In genomic region chr2:20532623-20533022, GRCm38 (mm10) we compare ENCODE assay signal across 30 mouse cellular contexts.
DNase-seq lines count a peak whose midpoint lies in the region; ATAC-seq and TF ChIP-seq lines count a peak whose summit lies in the region.
"Had no signal": no experiment of that assay in that cellular context is flagged by ENCODE, and none has a peak within 500 bp of the region (broad histone marks: within the 10 kb centered on the region; RNA-seq: fewer than 3 reads in every experiment).

No protein-coding gene starts in this region.

- no peak overlapping the region for H3K4me2 ChIP-seq in forebrain, embryonic 15.5 days (replicated peaks)
- no peak overlapping the region for H3K4me2 ChIP-seq in forebrain, embryonic 16.5 days (ENCODE audit: low read length)
- no peak overlapping the region for H3K4me2 ChIP-seq in hindbrain, embryonic 14.5 days (replicated peaks)
- H3K4me2 ChIP-seq in hindbrain, embryonic 16.5 days (ENCODE audit: low read length) = no peak overlapping the region
- H3K4me2 ChIP-seq in intestine, embryonic 16.5 days (ENCODE audit: low read depth, low read length) = no peak overlapping the region
- H3K4me2 ChIP-seq: embryonic facial prominence, embryonic 13.5 days; embryonic facial prominence, embryonic 15.5 days; forebrain, embryonic 12.5 days had no signal

- peak overlapping the region; percentile 17; the same call in 1 of the 2 replicates for H3K27ac ChIP-seq in forebrain, embryonic 15.5 days (replicated peaks)
- no peak overlapping the region for H3K27ac ChIP-seq in forebrain, embryonic 16.5 days (ENCODE audit: low read length)
- H3K27ac ChIP-seq in hindbrain, embryonic 14.5 days = no peak overlapping the region
- H3K27ac ChIP-seq in hindbrain, embryonic 16.5 days (ENCODE audit: low read depth, low read length) = no peak overlapping the region
- H3K27ac ChIP-seq in intestine, embryonic 16.5 days (ENCODE audit: low read length) = no peak overlapping the region
- H3K27ac ChIP-seq: embryonic facial prominence, embryonic 13.5 days; embryonic facial prominence, embryonic 15.5 days; forebrain, embryonic 10.5 days; forebrain, embryonic 12.5 days had no signal

- no peak for TF ChIP-seq POLR2A in brain, embryonic 14.5 days (IDR thresholded peaks at IDR 0.05; ENCODE audit: borderline replicate concordance, extremely low read depth, insufficient read depth, insufficient read length, poor library complexity, severe bottlenecking)

- DNase-seq in hindbrain, embryonic 14.5 days (ENCODE audit: low spot score) = peak; percentile 6
- peak; percentile 48 for DNase-seq in brain, embryonic 14.5 days (ENCODE audit: low read depth)
- no peak for DNase-seq in thymus, adult 18-20 months
- DNase-seq in left cerebral cortex, adult 11 months (ENCODE audit: low spot score) = no peak
- DNase-seq: adrenal gland, adult 8-10 months; adrenal gland, postnatal 14 days; adrenal gland, postnatal 36 days; B cell, adult 2 months; cerebellum, adult 11 months; cerebellum, adult 18-20 months; cerebellum, adult 8-10 months; cerebellum, adult 9-11 months; cerebellum, postnatal 14 days; cerebellum, postnatal 36 days; embryo, embryonic 11 days had no signal

- H3K9ac ChIP-seq in forebrain, embryonic 15.5 days (replicated peaks) = no peak overlapping the region
- H3K9ac ChIP-seq in forebrain, embryonic 16.5 days (replicated peaks; ENCODE audit: low read depth, low read length) = no peak overlapping the region
- no peak overlapping the region for H3K9ac ChIP-seq in hindbrain, embryonic 14.5 days
- no peak overlapping the region for H3K9ac ChIP-seq in hindbrain, embryonic 16.5 days (ENCODE audit: low read depth, low read length)
- H3K9ac ChIP-seq in intestine, embryonic 16.5 days (ENCODE audit: low read depth, low read length) = no peak overlapping the region
- H3K9ac ChIP-seq: embryonic facial prominence, embryonic 13.5 days; embryonic facial prominence, embryonic 15.5 days; forebrain, embryonic 12.5 days had no signal

- ATAC-seq in forebrain, embryonic 15.5 days (replicated peaks) = 0 out of 2 replicates have a peak, but pooled peaks have one; percentile 5
- no peak for ATAC-seq in forebrain, embryonic 16.5 days
- ATAC-seq in hindbrain, embryonic 14.5 days (ENCODE audit: low FRiP score) = no peak
- ATAC-seq in hindbrain, embryonic 16.5 days = no peak
- ATAC-seq in intestine, embryonic 16.5 days = peak; percentile 93
- ATAC-seq: activated CD4-positive, CD25-positive, alpha-beta regulatory T cell, adult 4 months; CD4-positive, CD25-positive, alpha-beta regulatory T cell, adult 4 months; forebrain, embryonic 14.5 days; Patski had no signal

- 47% methylated on average over 3 of the region's 3 CpGs for WGBS in forebrain, embryonic 15.5 days
- WGBS in forebrain, embryonic 16.5 days = 35% methylated on average over 3 of the region's 3 CpGs
- WGBS in hindbrain, embryonic 14.5 days = 71% methylated on average over 3 of the region's 3 CpGs
- 62% methylated on average over 3 of the region's 3 CpGs for whole genome bisulfite sequencing in hindbrain, embryonic 16.5 days
- 22% methylated on average over 3 of the region's 3 CpGs for WGBS in intestine, embryonic 16.5 days

- no peaks in the 10 kb centered on the region for H3K9me3 ChIP-seq in forebrain, embryonic 15.5 days
- no peaks in the 10 kb centered on the region for H3K9me3 ChIP-seq in forebrain, embryonic 16.5 days (ENCODE audit: control insufficient read depth, low read length)
- no peaks in the 10 kb centered on the region for H3K9me3 ChIP-seq in hindbrain, embryonic 14.5 days (ENCODE audit: control insufficient read depth, low read length)
- H3K9me3 ChIP-seq in hindbrain, embryonic 16.5 days (ENCODE audit: control insufficient read depth, low read length) = no peaks in the 10 kb centered on the region
- H3K9me3 ChIP-seq in intestine, embryonic 16.5 days (ENCODE audit: control insufficient read depth, low read length) = no peaks in the 10 kb centered on the region
- H3K9me3 ChIP-seq: embryonic facial prominence, embryonic 13.5 days; embryonic facial prominence, embryonic 15.5 days; forebrain, embryonic 10.5 days; forebrain, embryonic 12.5 days; G1E had no signal

- no peaks in the 10 kb centered on the region for H3K27me3 ChIP-seq in forebrain, embryonic 15.5 days
- H3K27me3 ChIP-seq in forebrain, embryonic 16.5 days (replicated peaks; ENCODE audit: control insufficient read depth, insufficient read depth, low read length) = no peaks in the 10 kb centered on the region
- H3K27me3 ChIP-seq in hindbrain, embryonic 14.5 days (ENCODE audit: control insufficient read depth, insufficient read depth, low read length) = no peaks in the 10 kb centered on the region
- no peaks in the 10 kb centered on the region for H3K27me3 ChIP-seq in hindbrain, embryonic 16.5 days (replicated peaks; ENCODE audit: control insufficient read depth, insufficient read depth, low read length)
- H3K27me3 ChIP-seq in intestine, embryonic 16.5 days (replicated peaks; ENCODE audit: control insufficient read depth, insufficient read depth, low read length) = no peaks in the 10 kb centered on the region
- H3K27me3 ChIP-seq: CH12.LX; embryonic facial prominence, embryonic 13.5 days; embryonic facial prominence, embryonic 15.5 days; forebrain, embryonic 12.5 days; Patski had no signal

- H3K4me1 ChIP-seq in forebrain, embryonic 15.5 days = peaks cover 10% of the 10 kb centered on the region
- peaks cover 6% of the 10 kb centered on the region for H3K4me1 ChIP-seq in forebrain, embryonic 16.5 days (replicated peaks; ENCODE audit: control insufficient read depth, insufficient read depth, low read length)
- no peaks in the 10 kb centered on the region for H3K4me1 ChIP-seq in hindbrain, embryonic 14.5 days (replicated peaks; ENCODE audit: control insufficient read depth, insufficient read depth, low read length)
- no peaks in the 10 kb centered on the region for H3K4me1 ChIP-seq in hindbrain, embryonic 16.5 days (ENCODE audit: control insufficient read depth, insufficient read depth, low read depth, low read length)
- peaks cover 4% of the 10 kb centered on the region; the same call in 1 of the 2 replicates for H3K4me1 ChIP-seq in intestine, embryonic 16.5 days (ENCODE audit: control insufficient read depth, insufficient read depth, low read length)
- H3K4me1 ChIP-seq: embryonic facial prominence, embryonic 13.5 days; embryonic facial prominence, embryonic 15.5 days; forebrain, embryonic 10.5 days; forebrain, embryonic 12.5 days had no signal

- H3K4me3 ChIP-seq in forebrain, embryonic 15.5 days = no peak overlapping the region
- H3K4me3 ChIP-seq in forebrain, embryonic 16.5 days (replicated peaks; ENCODE audit: low read length) = no peak overlapping the region
- H3K4me3 ChIP-seq in hindbrain, embryonic 14.5 days (replicated peaks; ENCODE audit: low read length) = no peak overlapping the region
- no peak overlapping the region for H3K4me3 ChIP-seq in hindbrain, embryonic 16.5 days (ENCODE audit: low read length)
- H3K4me3 ChIP-seq in intestine, embryonic 16.5 days (ENCODE audit: low read length) = no peak overlapping the region
- H3K4me3 ChIP-seq: embryonic facial prominence, embryonic 13.5 days; embryonic facial prominence, embryonic 15.5 days; erythroblast, embryonic 14.5 days; forebrain, embryonic 10.5 days; forebrain, embryonic 12.5 days had no signal

- no peaks in the 10 kb centered on the region for H3K36me3 ChIP-seq in forebrain, embryonic 15.5 days
- no peaks in the 10 kb centered on the region for H3K36me3 ChIP-seq in forebrain, embryonic 16.5 days (ENCODE audit: control insufficient read depth, insufficient read depth)
- H3K36me3 ChIP-seq in hindbrain, embryonic 14.5 days (replicated peaks; ENCODE audit: control insufficient read depth, insufficient read depth) = no peaks in the 10 kb centered on the region
- no peaks in the 10 kb centered on the region for H3K36me3 ChIP-seq in hindbrain, embryonic 16.5 days (ENCODE audit: control insufficient read depth, insufficient read depth, low read length)
- 0 out of 2 replicates have a peak, but pooled peaks cover 2% of the 10 kb centered on the region for H3K36me3 ChIP-seq in intestine, embryonic 16.5 days (ENCODE audit: control insufficient read depth, insufficient read depth, low read length)
- H3K36me3 ChIP-seq: G1E had no signal

- TF ChIP-seq CTCF in brain, embryonic 14.5 days (IDR thresholded peaks at IDR 0.05; ENCODE audit: borderline replicate concordance, extremely low read depth, insufficient read depth, insufficient read length) = no peak

Comparison
In these comparisons a context has a peak if more than half of its experiments do, and no peak if none do; other contexts are left out.
1. ATAC-seq: peak in forebrain, embryonic 15.5 days (single experiment) and intestine, embryonic 16.5 days (single experiment); none in forebrain, embryonic 16.5 days (single experiment), hindbrain, embryonic 14.5 days (single experiment) and hindbrain, embryonic 16.5 days (single experiment).
2. DNase-seq: peak in hindbrain, embryonic 14.5 days (single experiment) and brain, embryonic 14.5 days (single experiment); none in thymus, adult 18-20 months (0 of 2) and left cerebral cortex, adult 11 months (single experiment).